Mouse (Mus musculus) forebrain, embryonic 12.5 days (tissue): Measurements from ENCODE around the gene Plxdc2. TPM values are rescaled to one million over a fixed set of nuclear protein-coding genes. Genes with fewer than 3 reads are reported as not detected.

ENCODE experiments used
- ATAC-seq: fragments of 200-750 bp; cut with Nextera tagmentation; 2 replicates; pipeline ENCODE4 v1.8.0; 2017; ENCODE audit warnings: moderate TSS enrichment; ENCODE audit not compliant: low FRiP score
- H3K27ac ChIP-seq: fragments of 300-500 bp; sonication (generic); 2 replicates; pipeline ENCODE4 v1.5.1; 2016; ENCODE audit warnings: mild to moderate bottlenecking
- H3K27me3 ChIP-seq: fragments of 300-500 bp; sonication (generic); 2 replicates; pipeline ENCODE4 v1.6.1; 2016; ENCODE audit warnings: mild to moderate bottlenecking
- H3K36me3 ChIP-seq: fragments of 300-500 bp; sonication (generic); replicated peaks from 2 replicates; pipeline ENCODE4 v1.6.1; 2016; ENCODE audit warnings: mild to moderate bottlenecking
- H3K4me1 ChIP-seq: fragments of 300-500 bp; sonication (generic); 2 replicates; pipeline ENCODE4 v1.6.1; 2016
- H3K4me2 ChIP-seq: fragments of 300-500 bp; sonication (generic); 2 replicates; pipeline ENCODE4 v1.6.1; 2016; ENCODE audit warnings: mild to moderate bottlenecking, moderate library complexity
- H3K4me3 ChIP-seq: fragments of 300-500 bp; sonication (generic); replicated peaks from 2 replicates; pipeline ENCODE4 v1.5.1; 2016; ENCODE audit warnings: mild to moderate bottlenecking
- H3K9ac ChIP-seq: fragments of 300-500 bp; sonication (generic); 2 replicates; pipeline ENCODE4 v1.6.1; 2016; ENCODE audit warnings: mild to moderate bottlenecking
- H3K9me3 ChIP-seq: fragments of 300-500 bp; sonication (generic); 2 replicates; pipeline ENCODE4 v1.6.1; 2016
- WGBS: fragments of 180-500 bp; shearing (Covaris S2); methylation state at CpG from one replicate; pipeline ENCODE4 v1.1.7; 2016; 5-methylcytosine and 5-hydroxymethylcytosine counted together
- polyA plus RNA-seq: library from polyadenylated mRNA; unstranded; fragments of >200 nt; fragmentation: Nextera tagmentation; extraction: Ambion mirVana; gene quantifications from 2 replicates; pipeline ENCODE4 v1.2.1, GENCODE M21; 2016

Gene Plxdc2
- polyA plus RNA-seq, 1 experiment from 2014 or later = 14.3 TPM

DNA sequence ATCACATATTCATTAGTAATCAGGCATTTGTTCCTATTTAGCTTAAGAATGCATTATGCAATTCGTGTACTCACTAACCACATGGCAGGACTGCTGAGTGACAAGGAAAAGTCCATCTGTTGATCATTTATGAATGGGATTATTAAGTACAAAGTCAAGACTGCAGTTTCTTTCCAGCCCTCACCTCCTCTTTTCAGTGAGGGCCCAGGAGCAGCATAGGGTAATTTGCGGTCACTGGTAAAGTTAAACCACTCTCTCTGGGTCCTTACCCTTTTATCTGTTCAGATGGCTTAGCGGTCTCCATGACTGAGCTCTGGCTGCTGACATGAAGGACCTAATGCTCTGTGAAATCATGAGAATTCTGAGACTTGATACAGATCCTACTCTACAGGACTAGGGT, 248.2 kb downstream of the Plxdc2 start:
- H3K27ac ChIP-seq = no peak overlapping the region
- ATAC-seq = no peak
- no peaks in the 10 kb centered on the region for H3K9me3 ChIP-seq
- H3K4me2 ChIP-seq = no peak overlapping the region
- H3K4me3 ChIP-seq = no peak overlapping the region
- 85% methylated on average over 3 of the region's 3 CpGs for WGBS
- no peaks in the 10 kb centered on the region for H3K27me3 ChIP-seq
- H3K4me1 ChIP-seq = no peaks in the 10 kb centered on the region
- no peak overlapping the region for H3K9ac ChIP-seq
- no peaks in the 10 kb centered on the region for H3K36me3 ChIP-seq

DNA sequence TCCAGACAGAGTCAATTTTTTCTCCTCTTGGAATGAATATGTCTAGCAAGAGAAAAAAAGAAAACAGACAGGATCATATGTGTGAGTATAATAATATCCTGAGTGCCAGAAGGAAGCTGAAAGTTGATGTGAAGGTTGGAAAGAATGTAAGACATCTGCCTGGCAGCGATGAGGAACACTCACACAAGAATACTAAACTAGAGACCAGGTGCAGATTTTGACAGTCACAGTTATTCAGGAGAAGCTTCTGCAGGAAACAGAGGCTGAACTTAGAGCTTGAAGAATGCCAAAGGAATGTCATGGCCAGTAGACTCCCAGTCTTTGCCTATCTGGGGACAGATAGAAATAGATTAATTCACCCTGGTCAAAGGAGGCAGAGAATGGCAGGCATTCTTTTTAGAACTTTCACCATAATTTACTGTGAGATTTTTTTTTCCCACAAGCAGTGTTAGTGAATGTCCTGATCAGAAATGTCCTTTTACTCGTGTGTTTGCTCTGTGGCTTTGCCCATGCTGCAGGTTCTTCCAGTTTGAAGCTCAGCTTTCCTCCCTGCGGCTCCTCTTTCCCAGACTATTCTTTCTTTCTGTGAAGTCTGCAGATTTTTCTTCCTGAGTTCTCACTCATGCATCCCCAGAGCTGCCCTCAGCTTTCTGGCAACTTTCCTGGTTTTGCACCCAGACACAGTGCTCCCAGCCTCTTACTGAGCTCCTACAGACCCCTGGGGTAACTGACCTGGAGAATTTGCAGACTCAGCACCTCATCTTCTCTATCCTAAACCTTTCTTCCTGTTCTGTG, 251.9 kb downstream of the Plxdc2 start:
- Histone ChIP-seq H3K4me2 (no peak overlapping the region), H3K27me3 (no peaks in the 10 kb centered on the region), H3K36me3 (no peaks in the 10 kb centered on the region), H3K9me3 (no peaks in the 10 kb centered on the region), H3K4me1 (no peaks in the 10 kb centered on the region), H3K9ac (no peak overlapping the region), H3K4me3 (no peak overlapping the region), H3K27ac (no peak overlapping the region)
- no peak for ATAC-seq
- 73% methylated on average over 3 of the region's 3 CpGs for WGBS

DNA sequence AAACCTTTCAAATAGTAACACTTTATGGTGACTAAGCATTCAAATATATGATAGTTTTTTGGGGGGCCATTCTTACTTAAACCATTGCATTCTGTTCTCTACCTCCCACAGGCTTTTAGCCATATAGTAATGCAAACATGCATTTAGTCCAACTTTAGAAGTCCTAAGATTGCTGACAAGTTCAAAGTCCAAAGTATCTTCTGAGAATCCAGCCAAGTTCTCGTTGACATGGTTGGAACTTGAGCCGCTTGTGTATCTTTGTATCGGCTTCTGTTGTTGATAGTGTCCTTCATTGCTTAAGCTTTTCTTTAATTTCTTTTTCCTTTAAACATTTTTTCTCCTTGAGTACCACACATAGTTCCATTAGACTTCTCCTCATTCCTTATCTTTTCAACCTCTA, 286.0 kb downstream of the Plxdc2 start:
- H3K9ac ChIP-seq = no peak overlapping the region
- H3K27ac ChIP-seq = no peak overlapping the region
- no peak overlapping the region for H3K4me3 ChIP-seq
- no peaks in the 10 kb centered on the region for H3K4me1 ChIP-seq
- no peak overlapping the region for H3K4me2 ChIP-seq
- H3K27me3 ChIP-seq = no peaks in the 10 kb centered on the region
- ATAC-seq = no peak
- WGBS = 93% methylated on average over 3 of the region's 3 CpGs
- no peaks in the 10 kb centered on the region for H3K9me3 ChIP-seq
- no peaks in the 10 kb centered on the region for H3K36me3 ChIP-seq

DNA sequence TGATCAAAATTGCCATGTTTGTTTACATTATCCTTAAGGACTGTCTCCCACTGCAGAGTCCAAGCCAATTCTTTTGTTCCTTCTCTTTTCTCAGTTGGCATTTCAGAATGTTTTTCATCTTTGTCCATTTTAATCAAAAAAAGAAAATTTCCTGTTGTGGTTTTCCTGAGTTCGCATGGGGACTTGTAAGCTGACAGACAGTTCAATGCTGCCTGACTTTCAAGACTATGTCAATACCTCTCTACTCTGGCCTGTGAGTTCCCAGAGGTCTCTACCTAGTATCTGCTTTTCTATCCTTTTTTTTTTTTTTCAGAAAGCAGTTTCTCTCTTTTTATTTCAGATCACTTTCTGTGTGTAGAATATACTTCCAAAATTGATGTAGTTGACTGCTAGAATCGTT, 295.6 kb downstream of the Plxdc2 start:
- no peak overlapping the region for H3K4me2 ChIP-seq
- H3K9me3 ChIP-seq = no peaks in the 10 kb centered on the region
- H3K4me3 ChIP-seq = no peak overlapping the region
- WGBS = 94% methylated on average over 2 of the region's 2 CpGs
- no peak overlapping the region for H3K9ac ChIP-seq
- H3K27ac ChIP-seq = no peak overlapping the region
- H3K27me3 ChIP-seq = no peaks in the 10 kb centered on the region
- no peaks in the 10 kb centered on the region for H3K36me3 ChIP-seq
- ATAC-seq = no peak
- no peaks in the 10 kb centered on the region for H3K4me1 ChIP-seq

DNA sequence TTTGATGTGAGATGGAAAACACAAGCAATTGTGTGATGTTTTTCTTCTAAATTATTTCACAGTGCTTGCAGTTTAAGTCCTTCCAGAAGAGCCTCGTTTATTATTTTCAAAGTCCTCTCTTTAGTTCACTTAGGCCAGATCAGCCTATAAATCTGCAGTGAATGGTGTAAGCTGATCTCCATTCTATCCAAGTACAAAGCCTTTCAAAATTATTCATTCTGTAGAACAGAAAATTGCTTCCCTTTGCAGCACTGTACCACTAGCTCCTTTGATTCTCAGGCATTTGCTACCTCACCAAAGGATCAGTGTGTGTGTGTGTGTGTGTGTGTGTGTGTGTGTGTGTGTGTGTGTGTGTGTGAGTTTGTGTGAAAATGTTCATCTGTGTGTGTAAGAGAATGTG, 308.4 kb downstream of the Plxdc2 start:
- no peak overlapping the region for H3K27ac ChIP-seq
- WGBS = 4% methylated on average over 1 of the region's 1 CpGs
- H3K36me3 ChIP-seq = no peaks in the 10 kb centered on the region
- H3K27me3 ChIP-seq = no peaks in the 10 kb centered on the region
- H3K9me3 ChIP-seq = no peaks in the 10 kb centered on the region
- H3K4me3 ChIP-seq = no peak overlapping the region
- peak; percentile 73 for ATAC-seq
- H3K9ac ChIP-seq = no peak overlapping the region
- H3K4me1 ChIP-seq = peaks cover 3% of the 10 kb centered on the region
- no peak overlapping the region for H3K4me2 ChIP-seq

DNA sequence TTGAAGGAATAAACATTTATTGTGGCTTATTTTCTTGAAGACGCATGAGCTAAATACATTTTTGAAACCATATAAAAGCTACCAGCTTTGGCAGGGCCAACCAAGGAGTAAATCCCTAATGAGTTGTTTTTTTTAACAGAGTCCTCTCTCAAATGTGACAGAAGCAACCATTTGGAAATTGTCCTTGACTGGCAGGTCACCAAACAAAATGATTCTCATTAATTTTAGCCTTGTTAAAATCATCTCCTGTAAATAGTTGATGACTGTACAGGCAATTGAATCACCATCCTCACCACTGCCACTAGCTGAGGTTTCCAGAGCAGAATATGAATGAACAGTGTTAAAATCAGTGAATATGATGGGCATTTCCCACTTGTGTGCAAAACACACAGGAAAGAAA, 312.3 kb downstream of the Plxdc2 start:
- no peak for ATAC-seq
- no peak overlapping the region for H3K4me3 ChIP-seq
- no peak overlapping the region for H3K9ac ChIP-seq
- peaks cover 3% of the 10 kb centered on the region for H3K4me1 ChIP-seq
- no peaks in the 10 kb centered on the region for H3K9me3 ChIP-seq
- no peaks in the 10 kb centered on the region for H3K27me3 ChIP-seq
- no peaks in the 10 kb centered on the region for H3K36me3 ChIP-seq
- WGBS = 88% methylated on average over 1 of the region's 1 CpGs
- no peak overlapping the region for H3K27ac ChIP-seq
- no peak overlapping the region for H3K4me2 ChIP-seq

DNA sequence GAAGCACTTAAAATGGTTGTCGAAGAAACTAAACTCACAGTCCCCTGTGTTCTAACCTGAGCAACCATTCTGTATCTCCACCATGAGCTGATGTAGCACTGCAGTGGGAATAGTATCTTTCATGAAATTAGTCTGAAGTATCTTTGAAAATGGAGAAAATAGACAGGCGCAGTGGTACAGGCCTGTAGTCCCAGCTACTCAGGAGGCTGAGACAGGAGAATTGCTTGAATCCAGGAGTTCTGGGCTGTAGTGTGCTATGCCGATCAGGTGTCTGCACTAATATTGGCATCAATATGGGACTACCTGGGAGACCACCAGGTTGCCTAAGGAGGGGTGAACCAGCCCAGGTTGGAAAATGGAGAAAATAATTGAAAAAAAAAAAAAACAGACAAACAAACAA, 326.8 kb downstream of the Plxdc2 start:
- 93% methylated on average over 3 of the region's 3 CpGs for WGBS
- Histone ChIP-seq H3K27ac (no peak overlapping the region), H3K36me3 (no peaks in the 10 kb centered on the region), H3K4me2 (no peak overlapping the region), H3K27me3 (no peaks in the 10 kb centered on the region), H3K9me3 (no peaks in the 10 kb centered on the region), H3K4me3 (no peak overlapping the region), H3K9ac (no peak overlapping the region), H3K4me1 (no peaks in the 10 kb centered on the region)
- no peak for ATAC-seq

DNA sequence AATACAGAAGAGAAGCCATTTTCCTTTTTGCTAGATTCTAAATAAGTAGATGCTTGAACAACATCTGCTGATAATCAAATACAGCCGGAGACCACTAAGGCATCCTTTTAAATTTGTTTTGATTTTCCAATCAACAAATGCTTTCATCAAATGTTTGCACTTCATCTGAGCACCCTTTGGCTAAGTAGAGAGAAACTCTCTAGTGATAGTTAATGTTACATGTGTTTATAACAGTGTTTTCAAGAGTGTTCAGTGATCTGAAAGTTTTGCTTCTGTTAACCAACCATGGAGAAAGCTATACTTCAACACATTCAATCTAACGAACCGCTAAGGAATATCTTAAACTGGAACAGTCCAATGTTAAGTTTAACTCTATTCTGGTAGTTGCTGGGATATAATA, 327.6 kb downstream of the Plxdc2 start:
- Histone ChIP-seq H3K4me1 (no peaks in the 10 kb centered on the region), H3K27me3 (no peaks in the 10 kb centered on the region), H3K9me3 (no peaks in the 10 kb centered on the region), H3K4me3 (no peak overlapping the region), H3K4me2 (no peak overlapping the region), H3K36me3 (no peaks in the 10 kb centered on the region), H3K27ac (no peak overlapping the region), H3K9ac (no peak overlapping the region)
- WGBS = 90% methylated on average over 3 of the region's 3 CpGs
- no peak for ATAC-seq

DNA sequence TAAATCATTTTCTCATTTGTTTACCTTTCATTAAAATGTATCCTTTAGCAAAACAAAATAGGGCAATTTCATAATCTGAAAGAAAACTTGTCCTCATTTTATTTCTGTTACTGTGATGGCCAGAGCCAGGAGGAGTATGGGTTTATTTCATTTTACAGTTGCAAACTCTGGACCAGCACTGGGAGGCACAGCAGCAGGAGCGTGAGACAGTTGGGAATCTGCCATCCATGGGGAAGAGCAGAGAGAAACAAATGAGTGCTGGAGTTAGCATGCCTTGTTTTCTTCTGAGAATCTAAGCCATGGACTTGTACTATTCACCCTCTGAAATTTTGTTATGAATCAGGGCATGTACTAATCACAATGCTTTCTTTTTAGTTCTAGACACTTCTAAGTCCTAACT, 328.4 kb downstream of the Plxdc2 start:
- no peaks in the 10 kb centered on the region for H3K36me3 ChIP-seq
- no peak overlapping the region for H3K4me3 ChIP-seq
- H3K27ac ChIP-seq = no peak overlapping the region
- H3K4me1 ChIP-seq = no peaks in the 10 kb centered on the region
- WGBS = 81% methylated on average over 1 of the region's 1 CpGs
- H3K9me3 ChIP-seq = no peaks in the 10 kb centered on the region
- ATAC-seq = no peak
- no peak overlapping the region for H3K9ac ChIP-seq
- no peak overlapping the region for H3K4me2 ChIP-seq
- no peaks in the 10 kb centered on the region for H3K27me3 ChIP-seq

DNA sequence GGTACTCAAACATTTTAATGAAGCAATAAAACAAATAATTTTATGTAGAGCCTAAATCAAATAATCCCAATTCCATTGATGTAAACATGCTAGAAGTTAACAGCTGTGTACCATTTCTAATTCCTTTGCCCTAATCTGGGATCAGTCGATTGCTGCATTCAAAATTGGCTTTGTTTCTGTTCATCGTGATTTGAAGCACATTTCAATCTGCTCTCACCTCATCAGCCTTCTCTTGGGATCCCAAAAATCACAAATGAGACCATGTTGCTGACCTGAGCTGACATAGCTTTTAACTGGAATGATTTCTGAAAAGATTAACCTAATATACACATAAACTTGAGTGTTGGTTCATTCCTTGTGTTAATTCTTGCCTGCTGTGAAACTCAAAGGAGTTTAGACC, 340.3 kb downstream of the Plxdc2 start:
- Histone ChIP-seq H3K9ac (no peak overlapping the region), H3K4me1 (no peaks in the 10 kb centered on the region), H3K36me3 (no peaks in the 10 kb centered on the region), H3K4me2 (no peak overlapping the region), H3K4me3 (no peak overlapping the region), H3K27me3 (no peaks in the 10 kb centered on the region), H3K9me3 (no peaks in the 10 kb centered on the region), H3K27ac (no peak overlapping the region)
- 75% methylated on average over 2 of the region's 2 CpGs for WGBS
- ATAC-seq = no peak

DNA sequence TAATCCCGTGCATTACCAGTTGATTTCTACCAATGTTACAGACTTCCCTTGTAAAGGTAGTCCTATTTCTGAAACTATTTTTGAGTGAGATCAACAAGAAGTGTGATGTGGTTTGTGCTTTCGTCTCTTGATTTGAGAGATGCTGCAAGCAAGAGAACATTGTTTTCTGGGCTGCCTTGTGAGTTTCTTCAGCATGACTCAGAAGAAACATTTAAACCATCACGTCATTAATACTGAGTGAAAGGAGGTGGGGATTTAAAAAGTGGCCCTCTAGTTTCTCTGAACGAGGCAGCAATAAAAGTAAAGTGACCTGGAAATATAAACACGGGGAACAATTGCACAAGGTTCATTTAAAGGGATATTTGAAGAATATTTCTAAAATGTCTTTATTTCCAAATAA, 341.1 kb downstream of the Plxdc2 start:
- Histone ChIP-seq H3K4me3 (no peak overlapping the region), H3K4me2 (no peak overlapping the region), H3K27ac (no peak overlapping the region), H3K9ac (no peak overlapping the region), H3K4me1 (no peaks in the 10 kb centered on the region), H3K36me3 (no peaks in the 10 kb centered on the region), H3K9me3 (no peaks in the 10 kb centered on the region), H3K27me3 (no peaks in the 10 kb centered on the region)
- WGBS = 71% methylated on average over 5 of the region's 5 CpGs
- ATAC-seq = no peak

DNA sequence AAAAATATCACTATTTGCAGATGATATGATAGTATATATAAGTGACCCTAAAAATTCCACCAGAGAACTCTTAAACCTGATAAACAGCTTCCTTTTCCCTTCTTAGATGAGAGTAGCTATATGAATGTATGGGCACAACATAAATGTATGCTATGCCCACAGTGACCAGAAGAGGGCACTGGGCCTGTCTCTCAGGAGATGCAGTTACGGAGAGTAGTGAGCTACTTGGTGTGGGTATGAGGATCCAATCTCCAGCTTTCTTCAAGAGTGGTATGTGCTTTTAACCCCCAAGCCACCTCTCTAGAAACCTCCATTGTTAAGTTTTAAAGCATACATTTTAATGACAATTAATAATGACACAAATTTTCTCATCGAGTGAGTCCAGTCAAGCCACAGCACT, 350.1 kb downstream of the Plxdc2 start:
- ATAC-seq = no peak
- Histone ChIP-seq H3K27me3 (no peaks in the 10 kb centered on the region), H3K4me2 (no peak overlapping the region), H3K36me3 (no peaks in the 10 kb centered on the region), H3K4me1 (no peaks in the 10 kb centered on the region), H3K4me3 (no peak overlapping the region), H3K27ac (no peak overlapping the region), H3K9ac (no peak overlapping the region), H3K9me3 (no peaks in the 10 kb centered on the region)
- whole genome bisulfite sequencing = 90% methylated on average over 2 of the region's 2 CpGs

DNA sequence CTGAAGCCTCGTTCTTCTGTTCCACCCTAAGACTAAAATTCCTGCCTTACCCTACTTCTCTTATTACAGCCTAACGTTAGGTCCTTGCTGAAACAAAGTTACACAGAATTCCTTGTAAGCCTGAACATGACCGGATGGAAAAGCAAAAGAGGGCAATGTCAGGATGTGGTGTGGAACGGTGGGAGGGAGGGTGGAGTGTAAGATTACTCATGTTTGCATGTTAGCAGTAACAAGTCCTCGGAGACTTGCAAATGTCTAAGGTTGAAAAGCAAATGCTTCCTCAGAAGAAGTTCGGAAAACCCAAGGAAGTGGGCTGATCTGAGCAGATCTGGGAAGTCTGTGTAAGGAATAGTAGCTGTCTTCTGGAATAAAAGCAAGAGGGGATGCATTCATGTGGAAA, 353.8 kb downstream of the Plxdc2 start:
- Histone ChIP-seq H3K4me2 (no peak overlapping the region), H3K4me1 (no peaks in the 10 kb centered on the region)

More for the DNA sequence above, 353.8 kb downstream of the Plxdc2 start:
- Histone ChIP-seq H3K27ac (no peak overlapping the region), H3K36me3 (no peaks in the 10 kb centered on the region), H3K27me3 (no peaks in the 10 kb centered on the region), H3K9ac (no peak overlapping the region), H3K9me3 (no peaks in the 10 kb centered on the region), H3K4me3 (no peak overlapping the region)
- no peak for ATAC-seq
- WGBS = 77% methylated on average over 6 of the region's 6 CpGs
